Mouse (Mus musculus) layer of hippocampus, adult 8-10 months (tissue): Measurements from ENCODE around the gene Kcnd2. TPM values are rescaled to one million over a fixed set of nuclear protein-coding genes. Genes with fewer than 3 reads are reported as not detected.

Source experiments
- DNase-seq, 2 experiments: peaks; one replicate each; pipeline ENCODE4 v3.0.0; 2022; ENCODE audit warnings: low spot score in 2 of 2
- total RNA-seq, 4 experiments: library from RNA; stranded (reverse); gene quantifications; 2 replicates each; pipeline ENCODE4 v1.2.4; 2022

Kcnd2 gene
- total RNA-seq, 4 experiments from 2014 or later = 84.9 to 96.6 (median 90.3) TPM

- DNase-seq = no peak
Measured at GRCm38 (mm10) chr6:21684252-21684651, 468.9 kb downstream of the Kcnd2 start.

GRCm38 (mm10) chr6:21686388-21686787, 471.1 kb downstream of the Kcnd2 start:
- DNase-seq = no peak

- DNase-seq = no peak
Measured at GRCm38 (mm10) chr6:21692861-21693350, 477.6 kb downstream of the Kcnd2 start.

- no peak for DNase-seq
Measured at GRCm38 (mm10) chr6:21697641-21698040, 482.3 kb downstream of the Kcnd2 start.

GRCm38 (mm10) chr6:21701131-21701530, 485.8 kb downstream of the Kcnd2 start:
- no peak for DNase-seq

GRCm38 (mm10) chr6:21709228-21709627, 493.9 kb downstream of the Kcnd2 start:
- DNase-seq = no peak

- DNase-seq = no peak
Measured at GRCm38 (mm10) chr6:21719121-21719520, 503.8 kb downstream of the Kcnd2 start.

- DNase-seq = no peak
Measured at GRCm38 (mm10) chr6:21722238-21722637, 506.9 kb downstream of the Kcnd2 start.

GRCm38 (mm10) chr6:21740606-21741005, 525.3 kb downstream of the Kcnd2 start:
- no peak for DNase-seq

- no peak for DNase-seq
Measured at GRCm38 (mm10) chr6:21744615-21745266, 529.4 kb downstream of the Kcnd2 start.

- no peak for DNase-seq
Measured at GRCm38 (mm10) chr6:21747536-21747935, 532.2 kb downstream of the Kcnd2 start.

GRCm38 (mm10) chr6:21767787-21768221, 552.5 kb downstream of the Kcnd2 start:
- no peak for DNase-seq

GRCm38 (mm10) chr6:21768745-21769446, 553.6 kb downstream of the Kcnd2 start:
- no peak for DNase-seq

- DNase-seq = no peak
Measured at GRCm38 (mm10) chr6:21769447-21769809, 554.1 kb downstream of the Kcnd2 start.

- DNase-seq = no peak
Measured at GRCm38 (mm10) chr6:21774213-21774916, 559.1 kb downstream of the Kcnd2 start.
